ENCODE assay signal across 26 mouse cellular contexts in the genomic region with DNA sequence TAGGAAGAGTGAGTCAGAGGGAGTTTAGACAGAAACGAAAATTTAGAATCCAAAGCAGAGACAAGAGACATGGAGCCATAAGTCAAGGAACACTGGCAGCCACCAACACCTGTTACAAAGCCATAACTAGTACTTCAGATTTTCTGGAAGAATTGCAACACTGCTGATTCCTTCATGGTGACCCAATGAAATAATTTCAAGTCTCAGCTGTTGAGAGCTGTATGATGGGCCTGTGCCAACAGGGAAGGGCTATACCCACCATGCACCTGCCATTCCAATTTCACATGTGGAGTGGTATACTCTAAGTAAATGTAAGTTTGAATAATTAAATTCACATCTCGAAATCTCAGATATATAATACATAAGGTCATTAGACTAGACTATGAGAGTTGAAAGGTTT.
"Had no signal": no experiment of that assay in that cellular context is flagged by ENCODE, and none has a peak within 500 bp of the region (broad histone marks: within the 10 kb centered on the region; RNA-seq: fewer than 3 reads in every experiment).

No protein-coding gene starts in this region.

- H3K4me3 ChIP-seq: embryonic facial prominence, embryonic 10.5 days; embryonic facial prominence, embryonic 12.5 days; embryonic facial prominence, embryonic 13.5 days; embryonic facial prominence, embryonic 15.5 days; erythroblast, embryonic 14.5 days; forebrain, embryonic 10.5 days; forebrain, embryonic 12.5 days; forebrain, embryonic 13.5 days; forebrain, embryonic 15.5 days; gastrocnemius, adult 2 months; heart, adult 2 months had no signal

- H3K27me3 ChIP-seq: embryonic facial prominence, embryonic 12.5 days; embryonic facial prominence, embryonic 13.5 days; embryonic facial prominence, embryonic 15.5 days; forebrain, embryonic 12.5 days; forebrain, embryonic 13.5 days; forebrain, embryonic 15.5 days had no signal

- H3K36me3 ChIP-seq: embryonic facial prominence, embryonic 10.5 days; embryonic facial prominence, embryonic 12.5 days; embryonic facial prominence, embryonic 13.5 days; embryonic facial prominence, embryonic 15.5 days; forebrain, embryonic 10.5 days; forebrain, embryonic 12.5 days; forebrain, embryonic 15.5 days had no signal

- H3K4me2 ChIP-seq: embryonic facial prominence, embryonic 12.5 days; embryonic facial prominence, embryonic 13.5 days; embryonic facial prominence, embryonic 15.5 days; forebrain, embryonic 12.5 days; forebrain, embryonic 13.5 days; forebrain, embryonic 15.5 days had no signal

- DNase-seq: cerebellum, adult 8-10 months; cerebellum, adult 9-10 months; cerebellum, adult 9-11 months; cerebellum, postnatal 10 days; cerebellum, postnatal 14 days; cerebellum, postnatal 25 days; cerebellum, postnatal 36 days; embryo, embryonic 11 days; forebrain, postnatal 0 days; gastrocnemius, adult 2 months; gastrocnemius, postnatal 10 days; gastrocnemius, postnatal 14 days; gastrocnemius, postnatal 25 days; gastrocnemius, postnatal 36 days; heart, adult 11 months; heart, adult 18-20 months; heart, adult 2 months had no signal
